Mouse (Mus musculus) NIH3T3 (cell line): ENCODE measurements around the gene Dupd1.
A peak's percentile ranks its signal among the peaks of the same experiment; 100 is the strongest.
"Not testable (repeated sequence)": the region's sequence is repeated elsewhere in the genome, so short reads cannot be mapped to it uniquely, and the experiment has no call there.

Experiments used
- DNase-seq: peaks from one replicate; pipeline ENCODE4 v3.0.0-alpha.2; 2012; ENCODE audit warnings: low read depth

Gene Dupd1

GRCm38 (mm10) chr14:21676223-21676622 lies 38.2 kb downstream of the Dupd1 start:
- peak; percentile 25 for DNase-seq

- DNase-seq: no peak
Observed at GRCm38 (mm10) chr14:21674471-21674870, 39.9 kb downstream of the Dupd1 start.

- DNase-seq: no peak
Observed at GRCm38 (mm10) chr14:21673100-21673499, 41.3 kb downstream of the Dupd1 start.

GRCm38 (mm10) chr14:21670422-21671006 lies 43.9 kb downstream of the Dupd1 start:
- DNase-seq: not testable (repeated sequence)

- no peak for DNase-seq
Observed at GRCm38 (mm10) chr14:21669633-21670421, 44.5 kb downstream of the Dupd1 start.

- no peak for DNase-seq
Observed at GRCm38 (mm10) chr14:21669218-21669617, 45.2 kb downstream of the Dupd1 start.

GRCm38 (mm10) chr14:21662465-21663142 lies 51.8 kb downstream of the Dupd1 start:
- DNase-seq: peak; percentile 44

- DNase-seq: peak; percentile 71
Observed at GRCm38 (mm10) chr14:21659652-21660051, 54.7 kb downstream of the Dupd1 start.

GRCm38 (mm10) chr14:21659155-21659554 lies 55.2 kb downstream of the Dupd1 start:
- DNase-seq: no peak

- DNase-seq: no peak
Observed at GRCm38 (mm10) chr14:21653813-21654212, 60.6 kb downstream of the Dupd1 start.

- DNase-seq: no peak
Observed at GRCm38 (mm10) chr14:21640806-21641435, 73.5 kb downstream of the Dupd1 start.

GRCm38 (mm10) chr14:21636548-21636947 lies 77.8 kb downstream of the Dupd1 start:
- no peak for DNase-seq

GRCm38 (mm10) chr14:21631665-21632200 lies 82.6 kb downstream of the Dupd1 start:
- DNase-seq: no peak
